Mouse (Mus musculus) thymus, adult 2 months (tissue): ENCODE results near the gene Tmem213.

Experiments
- CTCF ChIP-seq: fragments of 200-500 bp; IDR thresholded peaks from 2 replicates; pipeline ENCODE4 v1.5.1; 2012; ENCODE audit warnings: mild to moderate bottlenecking, control low read depth, low read length, moderate library complexity, borderline replicate concordance; ENCODE audit not compliant: control insufficient read depth, poor library complexity, insufficient read depth; ENCODE audit errors: extremely low read depth
- POLR2A ChIP-seq: fragments of 200-500 bp; IDR thresholded peaks from 2 replicates; pipeline ENCODE4 v1.6.1; 2012; ENCODE audit warnings: mild to moderate bottlenecking, low read length, control low read depth, moderate library complexity; ENCODE audit not compliant: control insufficient read depth, poor library complexity, insufficient read depth; ENCODE audit errors: extremely low read depth

DNA sequence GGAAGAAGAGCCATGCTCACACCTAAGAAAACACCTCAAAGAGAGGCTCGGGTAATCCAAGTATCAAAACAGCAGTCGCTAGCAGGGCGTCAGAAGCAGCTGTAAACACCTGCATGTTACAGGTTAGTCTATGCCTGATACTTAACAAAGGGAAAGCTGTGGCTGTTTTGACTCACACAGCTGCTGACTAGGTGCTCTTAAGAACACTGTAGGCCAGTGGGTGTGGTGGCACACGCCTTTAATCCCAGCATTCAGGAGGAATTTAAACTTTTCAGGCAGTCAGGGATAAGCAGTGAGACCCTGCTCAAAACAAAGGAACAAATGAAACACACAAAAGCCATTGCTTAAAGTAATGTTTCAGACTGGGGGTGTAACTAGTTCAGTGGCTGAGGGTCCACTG is 25.9 kb upstream of the Tmem213 start:
- TF ChIP-seq CTCF (no peak), POLR2A (no peak)
